Mouse (Mus musculus) adipocyte (in vitro differentiated cells): ENCODE data around the gene Gdpd5.

Experiments
- DNase-seq: peaks from one replicate; pipeline ENCODE4 v3.0.0-alpha.2; 2016; ENCODE audit warnings: low spot score

Gene Gdpd5

DNA sequence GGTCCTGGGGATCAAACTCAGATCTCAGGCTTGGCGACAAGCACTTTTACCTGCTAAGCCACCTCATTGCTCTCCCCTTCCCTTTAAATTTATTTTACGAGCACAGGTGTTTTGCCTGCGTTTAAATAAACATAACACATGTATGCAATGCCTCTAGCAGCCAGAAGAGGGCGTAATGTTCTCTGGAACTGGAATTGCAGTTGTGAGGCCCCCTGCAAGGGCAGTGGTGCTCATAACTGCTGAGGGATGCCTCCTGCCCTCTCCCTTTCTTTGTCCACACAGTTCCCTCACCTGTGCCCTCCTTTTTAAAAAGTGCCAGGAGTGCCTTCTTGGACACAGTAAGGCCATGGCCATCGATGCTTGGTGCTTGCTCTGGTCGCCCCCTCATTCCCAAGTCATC lies 62.8 kb downstream of the Gdpd5 start:
- DNase-seq: no peak

DNA sequence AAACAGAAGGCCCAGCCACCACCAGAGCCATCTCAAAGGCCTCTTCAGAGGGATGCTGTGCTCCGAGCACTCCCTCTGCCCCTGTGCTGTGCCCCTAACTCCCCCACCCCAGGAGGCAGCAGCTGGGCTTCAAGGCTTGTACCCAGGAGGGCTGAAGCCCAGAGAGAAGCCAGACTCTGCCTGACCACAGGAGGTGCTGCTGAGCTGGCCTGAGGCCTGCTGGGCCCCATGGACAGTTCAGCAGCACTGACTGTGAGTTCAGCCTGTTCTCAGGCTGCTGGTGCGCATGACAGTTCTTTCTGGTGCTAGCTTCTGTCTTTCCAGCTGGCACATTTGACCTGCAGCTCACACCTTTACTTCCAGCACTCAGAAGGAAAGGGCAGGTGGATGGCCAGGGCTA lies 64.6 kb downstream of the Gdpd5 start:
- no peak for DNase-seq

- DNase-seq: no peak
Observed at GRCm38 (mm10) chr7:99447323-99447722, 66.1 kb downstream of the Gdpd5 start.

DNA sequence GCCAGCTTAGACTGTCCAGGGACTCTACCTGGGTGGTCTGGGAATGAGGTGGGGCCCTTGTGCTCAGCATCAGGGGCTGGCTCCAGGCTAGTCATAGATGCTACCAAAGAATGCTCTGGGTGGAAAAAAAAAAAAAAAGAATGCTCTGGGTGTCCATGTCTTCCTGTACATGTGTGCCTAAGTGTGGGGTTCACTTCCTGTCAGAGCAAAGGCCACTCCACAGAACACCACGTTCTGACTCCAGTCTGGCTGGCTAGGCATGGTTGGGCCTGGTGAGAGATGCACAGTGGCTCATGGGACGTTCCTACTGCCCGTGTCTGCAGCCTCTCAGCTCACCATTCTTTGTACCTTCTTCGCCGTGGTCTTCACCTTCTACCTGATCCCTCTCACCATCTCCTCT lies 67.4 kb downstream of the Gdpd5 start:
- no peak for DNase-seq

DNA sequence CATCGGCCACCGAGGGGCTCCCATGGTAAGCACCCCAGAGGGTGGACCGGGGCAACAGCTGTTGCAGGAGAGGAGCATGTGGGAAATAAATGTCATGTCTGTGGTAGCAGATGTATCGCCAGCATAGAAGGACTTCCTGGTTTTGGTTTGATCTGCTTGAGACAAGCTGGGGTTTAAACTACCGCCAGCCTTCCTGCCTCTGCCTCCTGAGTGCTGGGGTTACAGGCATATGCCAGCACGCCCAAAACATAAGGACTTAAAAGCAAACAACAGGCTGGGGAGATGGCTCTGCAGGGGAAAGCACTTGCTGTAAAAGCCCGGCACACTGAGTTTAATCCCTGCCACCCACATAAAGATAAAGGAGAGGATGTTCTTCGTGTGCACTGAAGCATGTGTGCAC lies 67.8 kb downstream of the Gdpd5 start:
- DNase-seq: no peak

GRCm38 (mm10) chr7:99449751-99450150 lies 68.5 kb downstream of the Gdpd5 start:
- DNase-seq: no peak

GRCm38 (mm10) chr7:99450703-99451102 lies 69.5 kb downstream of the Gdpd5 start:
- peak; percentile 80 for DNase-seq

- no peak for DNase-seq
Observed at GRCm38 (mm10) chr7:99452859-99453258, 71.6 kb downstream of the Gdpd5 start.

- no peak for DNase-seq
Observed at GRCm38 (mm10) chr7:99454044-99454443, 72.8 kb downstream of the Gdpd5 start.

DNA sequence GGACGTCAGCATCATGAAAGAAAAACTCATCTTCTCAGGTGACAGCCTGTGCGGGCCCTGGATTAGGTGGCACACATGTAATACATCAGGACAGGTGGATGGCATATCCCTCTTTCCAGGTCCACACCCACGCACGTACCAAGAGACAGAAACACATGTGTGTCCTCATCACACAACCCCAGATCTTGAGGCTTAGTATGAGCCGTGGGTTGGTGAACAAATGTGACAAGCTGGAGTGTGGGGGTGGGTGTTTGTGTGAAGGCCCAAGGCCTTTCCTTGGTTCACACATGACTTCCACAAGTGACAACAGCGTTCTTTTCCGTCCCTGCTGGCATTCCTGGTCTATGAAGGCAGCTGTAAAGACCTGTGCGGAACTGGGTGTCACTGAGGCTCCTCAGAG lies 77.6 kb downstream of the Gdpd5 start:
- DNase-seq: no peak

DNA sequence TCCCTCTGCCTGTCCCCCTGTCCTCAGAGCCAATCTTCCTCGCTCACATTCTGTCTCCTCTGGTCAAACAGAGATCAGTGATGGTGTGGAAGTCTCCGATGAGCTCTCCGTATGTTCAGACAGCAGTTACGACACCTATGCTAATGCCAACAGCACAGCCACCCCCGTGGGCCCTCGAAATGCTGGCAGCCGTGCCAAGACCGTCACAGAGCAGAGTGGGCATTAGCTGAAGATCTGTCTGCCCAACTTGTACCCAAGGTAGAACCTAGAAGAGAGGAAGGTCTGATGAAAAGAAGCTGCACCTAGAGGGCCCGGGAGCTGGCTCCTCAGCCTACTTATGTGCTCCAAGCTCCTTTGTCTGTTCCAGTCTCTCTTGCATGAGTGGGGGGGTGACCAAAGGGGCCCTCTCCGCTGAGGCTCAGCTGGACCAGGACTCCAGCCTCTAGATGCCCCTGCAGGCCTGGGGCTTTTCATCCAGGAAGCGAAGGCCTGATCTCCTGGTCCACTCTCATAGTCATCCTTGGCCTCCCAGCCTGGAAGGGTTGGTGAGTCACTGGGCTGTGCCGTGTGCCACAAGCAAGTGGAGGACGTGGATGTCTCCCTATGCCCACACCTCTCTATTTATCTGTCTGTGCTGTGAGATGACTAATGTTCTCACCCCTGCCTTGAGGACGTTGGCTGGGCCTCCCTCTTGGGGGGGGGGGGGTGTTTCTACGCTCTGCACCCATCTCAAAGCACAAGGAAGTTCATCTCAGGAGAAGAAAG lies 78.9 kb downstream of the Gdpd5 start:
- DNase-seq: no peak

DNA sequence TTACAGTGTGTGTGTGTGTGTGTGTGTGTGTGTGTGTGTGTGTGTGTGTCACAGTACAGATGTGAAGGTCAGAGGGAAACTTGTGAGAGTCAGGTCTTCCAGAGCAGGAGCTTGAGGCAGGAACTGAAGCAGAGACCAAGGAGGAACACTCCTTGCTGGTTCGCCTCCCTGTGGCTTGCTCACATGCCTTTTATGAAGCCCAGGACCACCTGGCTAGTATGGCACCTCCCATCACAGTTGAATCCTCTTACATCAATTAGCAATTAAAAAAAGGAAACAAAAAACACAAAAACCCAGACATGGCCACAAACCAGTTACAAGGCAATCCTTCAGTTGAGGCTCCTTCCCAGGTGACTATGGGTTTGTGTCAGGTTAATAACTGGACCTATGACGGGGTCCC lies 81.9 kb downstream of the Gdpd5 start:
- no peak for DNase-seq

GRCm38 (mm10) chr7:99465811-99466210 lies 84.6 kb downstream of the Gdpd5 start, which contains the start of gene Klhl35:
TSS of gene Klhl35 (plus strand) at chr7:99466004.
- no peak for DNase-seq

DNA sequence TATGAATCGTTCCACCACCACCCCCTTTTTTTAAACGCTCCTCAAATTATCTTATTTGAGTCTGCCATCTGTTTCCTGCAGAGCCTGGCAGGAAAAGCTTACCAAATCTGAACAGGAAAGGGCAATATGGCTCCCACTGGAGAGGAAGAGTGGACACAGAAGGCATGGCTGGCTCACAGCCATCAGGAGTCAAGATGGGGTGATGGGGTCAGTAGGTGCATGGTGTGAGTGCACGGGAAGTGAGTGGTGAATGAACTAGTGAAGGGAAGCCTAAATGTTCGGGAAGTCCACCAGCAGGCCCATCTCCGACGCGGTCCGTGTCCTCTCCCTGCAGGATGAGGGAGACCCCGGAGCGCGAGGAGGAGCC lies 86.7 kb downstream of the Gdpd5 start:
- DNase-seq: no peak

DNA sequence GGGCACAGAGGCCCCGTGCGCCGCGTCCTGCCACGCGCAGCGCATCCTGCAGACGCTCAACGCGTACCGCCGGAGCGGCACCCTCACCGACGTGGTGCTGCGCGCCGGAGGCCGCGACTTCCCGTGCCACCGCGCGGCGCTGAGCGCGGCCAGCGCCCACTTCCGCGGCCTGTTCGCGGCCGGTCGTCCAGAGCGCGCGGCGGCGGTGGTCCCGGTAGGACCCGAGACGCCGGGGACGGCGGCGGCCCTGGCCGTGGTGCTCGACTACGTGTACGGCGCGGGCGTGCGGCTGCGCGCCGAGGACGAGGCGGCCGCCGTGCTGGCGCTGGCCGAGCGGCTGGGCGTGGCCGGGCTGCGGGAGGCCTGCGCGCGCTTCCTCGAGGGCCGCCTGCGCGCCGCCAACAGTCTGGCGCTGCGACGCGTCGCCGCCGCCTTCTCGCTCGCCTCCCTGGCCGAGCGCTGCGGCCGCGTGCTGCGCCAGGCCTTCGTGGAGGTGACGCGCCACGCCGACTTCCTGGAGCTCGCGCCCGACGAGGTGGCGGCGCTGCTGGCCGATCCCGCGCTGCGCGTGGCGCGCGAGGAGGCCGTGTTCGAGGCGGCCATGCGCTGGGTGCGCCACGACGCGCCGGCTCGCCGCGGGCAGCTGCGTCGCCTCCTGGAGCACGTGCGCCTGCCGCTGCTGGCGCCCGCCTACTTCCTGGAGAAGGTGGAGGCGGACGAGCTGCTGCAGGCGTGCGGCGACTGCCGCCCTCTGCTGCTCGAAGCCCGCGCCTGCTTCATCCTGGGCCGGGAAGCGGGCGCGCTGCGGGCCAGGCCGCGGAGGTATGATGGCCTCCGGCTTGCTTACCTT lies 87.3 kb downstream of the Gdpd5 start:
- no peak for DNase-seq

DNA sequence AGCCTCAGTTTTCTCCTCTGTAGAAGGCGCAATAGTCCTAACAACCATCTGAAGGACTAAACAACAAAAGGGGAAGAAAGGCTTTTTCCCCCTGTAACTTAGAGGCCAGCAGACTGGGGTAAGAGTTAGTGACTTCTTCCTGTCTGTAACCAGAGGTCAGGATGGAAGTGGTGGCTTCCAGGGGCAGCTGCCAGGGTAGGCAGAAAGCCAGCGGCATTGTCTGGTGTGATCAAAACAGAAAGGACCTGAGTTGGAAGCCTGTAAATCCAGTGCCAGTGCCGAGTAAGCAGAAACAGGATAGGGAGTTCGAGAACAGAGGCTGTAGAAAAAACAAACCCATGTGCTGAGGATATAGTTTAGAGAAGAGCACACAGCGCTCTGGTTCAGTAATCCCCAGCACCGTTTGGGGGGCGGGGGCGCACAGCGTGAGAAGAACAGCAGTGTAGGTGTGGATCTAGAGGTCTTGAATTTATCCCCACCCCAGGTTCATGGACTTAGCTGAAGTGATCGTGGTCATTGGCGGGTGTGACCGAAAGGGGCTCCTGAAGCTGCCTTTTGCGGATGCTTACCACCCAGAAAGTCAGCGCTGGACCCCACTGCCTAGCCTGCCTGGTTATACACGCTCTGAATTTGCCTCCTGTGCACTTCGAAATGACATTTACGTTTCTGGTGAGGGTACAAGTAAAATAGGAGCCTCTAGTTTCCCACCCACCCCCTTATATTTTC lies 88.6 kb downstream of the Gdpd5 start:
- DNase-seq: no peak

- no peak for DNase-seq
Observed at GRCm38 (mm10) chr7:99471578-99471977, 90.4 kb downstream of the Gdpd5 start.

GRCm38 (mm10) chr7:99473638-99474407 lies 92.6 kb downstream of the Gdpd5 start:
- peak; percentile 20 for DNase-seq

- no peak for DNase-seq
Observed at GRCm38 (mm10) chr7:99474836-99475561, 93.8 kb downstream of the Gdpd5 start.

DNA sequence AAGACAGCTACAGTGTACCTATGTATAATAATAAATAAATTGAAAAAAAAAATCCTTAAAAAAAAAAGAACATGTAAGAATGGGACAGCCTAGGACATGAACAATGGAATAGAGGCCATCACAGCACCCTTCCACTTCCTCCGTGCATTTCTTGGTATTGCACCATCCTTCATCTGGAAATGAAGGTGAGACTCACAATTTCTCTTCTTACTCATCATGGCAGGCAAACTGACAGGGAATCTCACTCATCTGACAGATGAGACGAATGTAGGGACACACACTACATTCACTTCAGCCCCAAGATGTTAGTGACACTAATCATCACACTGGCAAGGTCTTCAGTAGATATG lies 94.3 kb downstream of the Gdpd5 start:
- no peak for DNase-seq

GRCm38 (mm10) chr7:99476558-99477114 lies 95.4 kb downstream of the Gdpd5 start:
- no peak for DNase-seq
